Mouse (Mus musculus): Measurements from ENCODE around the gene Btbd9. TPM values are rescaled to one million over a fixed set of nuclear protein-coding genes. Genes with fewer than 3 reads are reported as not detected.

Gene Btbd9
- polyA plus RNA-seq, 1 experiment from 2014 or later, result 38.3 TPM

GRCm38 (mm10) chr17:30611221-30612074 lies 35.2 kb upstream of the Btbd9 start:
- Histone ChIP-seq H3K27ac (peak overlapping the region; percentile 97), H3K9ac (peak overlapping the region; percentile 90), H3K4me3 (peak overlapping the region; percentile 85), H3K4me2 (peak overlapping the region; percentile 59), H3K36me3 (no peaks in the 10 kb centered on the region), H3K27me3 (no peaks in the 10 kb centered on the region), H3K4me1 (replicated peaks) (peaks cover 22% of the 10 kb centered on the region), H3K9me3 (replicated peaks) (no peaks in the 10 kb centered on the region)
- no peak for ATAC-seq (replicated peaks; ENCODE audit: insufficient number of reproducible peaks, insufficient read depth, low FRiP score, low read depth)
- WGBS, result 23% methylated on average over 18 of the region's 18 CpGs

GRCm38 (mm10) chr17:30610739-30611138 lies 34.5 kb upstream of the Btbd9 start:
- Histone ChIP-seq H3K4me3 (no peak overlapping the region), H3K4me1 (replicated peaks) (peaks cover 22% of the 10 kb centered on the region), H3K9ac (no peak overlapping the region), H3K27me3 (no peaks in the 10 kb centered on the region), H3K27ac (no peak overlapping the region), H3K36me3 (no peaks in the 10 kb centered on the region), H3K9me3 (replicated peaks) (no peaks in the 10 kb centered on the region), H3K4me2 (peak overlapping the region; percentile 59; the same call in 1 of the 2 replicates)
- WGBS, result 76% methylated on average over 1 of the region's 1 CpGs
- ATAC-seq (replicated peaks; ENCODE audit: insufficient number of reproducible peaks, insufficient read depth, low FRiP score, low read depth), result no peak

GRCm38 (mm10) chr17:30609980-30610307 lies 33.7 kb upstream of the Btbd9 start:
- no peak overlapping the region for H3K4me3 ChIP-seq
- ATAC-seq (replicated peaks; ENCODE audit: insufficient number of reproducible peaks, insufficient read depth, low FRiP score, low read depth), result no peak
- no peak overlapping the region for H3K9ac ChIP-seq
- WGBS, result 97% methylated on average over 5 of the region's 5 CpGs
- no peaks in the 10 kb centered on the region for H3K9me3 ChIP-seq (replicated peaks)
- no peak overlapping the region for H3K27ac ChIP-seq
- H3K27me3 ChIP-seq, result no peaks in the 10 kb centered on the region
- no peaks in the 10 kb centered on the region for H3K36me3 ChIP-seq
- no peak overlapping the region for H3K4me2 ChIP-seq
- peaks cover 22% of the 10 kb centered on the region for H3K4me1 ChIP-seq (replicated peaks)

GRCm38 (mm10) chr17:30609305-30609979 lies 33.2 kb upstream of the Btbd9 start:
- H3K4me2 ChIP-seq, result no peak overlapping the region
- H3K9me3 ChIP-seq (replicated peaks), result no peaks in the 10 kb centered on the region
- no peak for ATAC-seq (replicated peaks; ENCODE audit: insufficient number of reproducible peaks, insufficient read depth, low FRiP score, low read depth)
- peaks cover 22% of the 10 kb centered on the region for H3K4me1 ChIP-seq (replicated peaks)
- 68% methylated on average over 16 of the region's 16 CpGs for WGBS
- no peaks in the 10 kb centered on the region for H3K27me3 ChIP-seq
- no peak overlapping the region for H3K9ac ChIP-seq
- H3K36me3 ChIP-seq, result no peaks in the 10 kb centered on the region
- H3K4me3 ChIP-seq, result no peak overlapping the region
- H3K27ac ChIP-seq, result no peak overlapping the region

- Histone ChIP-seq H3K27ac (no peak overlapping the region), H3K9me3 (replicated peaks) (no peaks in the 10 kb centered on the region), H3K36me3 (peaks cover 11% of the 10 kb centered on the region), H3K27me3 (no peaks in the 10 kb centered on the region), H3K4me2 (no peak overlapping the region), H3K4me3 (no peak overlapping the region), H3K9ac (no peak overlapping the region), H3K4me1 (replicated peaks) (peaks cover 22% of the 10 kb centered on the region)
- ATAC-seq (replicated peaks; ENCODE audit: insufficient number of reproducible peaks, insufficient read depth, low FRiP score, low read depth), result no peak
- 71% methylated on average over 8 of the region's 8 CpGs for WGBS
Measured at GRCm38 (mm10) chr17:30607909-30608495, 31.7 kb upstream of the Btbd9 start.

- H3K9me3 ChIP-seq (replicated peaks), result no peaks in the 10 kb centered on the region
- H3K4me2 ChIP-seq, result no peak overlapping the region
- 91% methylated on average over 7 of the region's 7 CpGs for WGBS
- no peak overlapping the region for H3K9ac ChIP-seq
- H3K27me3 ChIP-seq, result no peaks in the 10 kb centered on the region
- peaks cover 17% of the 10 kb centered on the region for H3K36me3 ChIP-seq
- H3K27ac ChIP-seq, result no peak overlapping the region
- H3K4me1 ChIP-seq (replicated peaks), result peaks cover 22% of the 10 kb centered on the region
- H3K4me3 ChIP-seq, result no peak overlapping the region
- no peak for ATAC-seq (replicated peaks; ENCODE audit: insufficient number of reproducible peaks, insufficient read depth, low FRiP score, low read depth)
Measured at GRCm38 (mm10) chr17:30607330-30607729, 31.0 kb upstream of the Btbd9 start.

- ATAC-seq (replicated peaks; ENCODE audit: insufficient number of reproducible peaks, insufficient read depth, low FRiP score, low read depth), result no peak
- H3K4me3 ChIP-seq, result no peak overlapping the region
- H3K27ac ChIP-seq, result no peak overlapping the region
- H3K9me3 ChIP-seq (replicated peaks), result no peaks in the 10 kb centered on the region
- H3K27me3 ChIP-seq, result no peaks in the 10 kb centered on the region
- peaks cover 24% of the 10 kb centered on the region for H3K36me3 ChIP-seq
- no peak overlapping the region for H3K4me2 ChIP-seq
- peaks cover 22% of the 10 kb centered on the region for H3K4me1 ChIP-seq (replicated peaks)
- H3K9ac ChIP-seq, result no peak overlapping the region
- 84% methylated on average over 8 of the region's 8 CpGs for whole genome bisulfite sequencing
Measured at GRCm38 (mm10) chr17:30606634-30607081, 30.4 kb upstream of the Btbd9 start.

- no peak for ATAC-seq (replicated peaks; ENCODE audit: insufficient number of reproducible peaks, insufficient read depth, low FRiP score, low read depth)
- Histone ChIP-seq H3K9ac (no peak overlapping the region), H3K27me3 (no peaks in the 10 kb centered on the region), H3K4me3 (no peak overlapping the region), H3K27ac (no peak overlapping the region), H3K36me3 (peaks cover 28% of the 10 kb centered on the region), H3K9me3 (replicated peaks) (no peaks in the 10 kb centered on the region), H3K4me2 (no peak overlapping the region), H3K4me1 (replicated peaks) (peaks cover 18% of the 10 kb centered on the region)
- WGBS, result 86% methylated on average over 11 of the region's 11 CpGs
Measured at GRCm38 (mm10) chr17:30606206-30606605, 29.9 kb upstream of the Btbd9 start.

- Histone ChIP-seq H3K4me1 (replicated peaks) (peaks cover 13% of the 10 kb centered on the region), H3K4me3 (no peak overlapping the region), H3K9me3 (replicated peaks) (no peaks in the 10 kb centered on the region), H3K27me3 (no peaks in the 10 kb centered on the region), H3K27ac (no peak overlapping the region), H3K4me2 (no peak overlapping the region), H3K36me3 (peaks cover 28% of the 10 kb centered on the region), H3K9ac (no peak overlapping the region)
- 92% methylated on average over 5 of the region's 5 CpGs for WGBS
- no peak for ATAC-seq (replicated peaks; ENCODE audit: insufficient number of reproducible peaks, insufficient read depth, low FRiP score, low read depth)
Measured at GRCm38 (mm10) chr17:30605001-30605400, 28.7 kb upstream of the Btbd9 start.

- no peaks in the 10 kb centered on the region for H3K9me3 ChIP-seq (replicated peaks)
- ATAC-seq (replicated peaks; ENCODE audit: insufficient number of reproducible peaks, insufficient read depth, low FRiP score, low read depth), result no peak
- no peaks in the 10 kb centered on the region for H3K27me3 ChIP-seq
- 94% methylated on average over 6 of the region's 6 CpGs for WGBS
- H3K4me1 ChIP-seq (replicated peaks), result peaks cover 7% of the 10 kb centered on the region
- no peak overlapping the region for H3K9ac ChIP-seq
- H3K36me3 ChIP-seq, result peaks cover 32% of the 10 kb centered on the region
- H3K27ac ChIP-seq, result no peak overlapping the region
- no peak overlapping the region for H3K4me3 ChIP-seq
- no peak overlapping the region for H3K4me2 ChIP-seq
Measured at GRCm38 (mm10) chr17:30604296-30604695, 28.0 kb upstream of the Btbd9 start.

GRCm38 (mm10) chr17:30602175-30602574 lies 25.9 kb upstream of the Btbd9 start:
- Histone ChIP-seq H3K9ac (no peak overlapping the region), H3K4me1 (replicated peaks) (no peaks in the 10 kb centered on the region), H3K4me3 (no peak overlapping the region), H3K4me2 (no peak overlapping the region), H3K9me3 (replicated peaks) (no peaks in the 10 kb centered on the region), H3K27ac (no peak overlapping the region), H3K27me3 (no peaks in the 10 kb centered on the region), H3K36me3 (peaks cover 50% of the 10 kb centered on the region)
- WGBS, result 92% methylated on average over 14 of the region's 14 CpGs
- no peak for ATAC-seq (replicated peaks; ENCODE audit: insufficient number of reproducible peaks, insufficient read depth, low FRiP score, low read depth)
